ENCODE assay signal across 8 mouse cellular contexts in the genomic region with DNA sequence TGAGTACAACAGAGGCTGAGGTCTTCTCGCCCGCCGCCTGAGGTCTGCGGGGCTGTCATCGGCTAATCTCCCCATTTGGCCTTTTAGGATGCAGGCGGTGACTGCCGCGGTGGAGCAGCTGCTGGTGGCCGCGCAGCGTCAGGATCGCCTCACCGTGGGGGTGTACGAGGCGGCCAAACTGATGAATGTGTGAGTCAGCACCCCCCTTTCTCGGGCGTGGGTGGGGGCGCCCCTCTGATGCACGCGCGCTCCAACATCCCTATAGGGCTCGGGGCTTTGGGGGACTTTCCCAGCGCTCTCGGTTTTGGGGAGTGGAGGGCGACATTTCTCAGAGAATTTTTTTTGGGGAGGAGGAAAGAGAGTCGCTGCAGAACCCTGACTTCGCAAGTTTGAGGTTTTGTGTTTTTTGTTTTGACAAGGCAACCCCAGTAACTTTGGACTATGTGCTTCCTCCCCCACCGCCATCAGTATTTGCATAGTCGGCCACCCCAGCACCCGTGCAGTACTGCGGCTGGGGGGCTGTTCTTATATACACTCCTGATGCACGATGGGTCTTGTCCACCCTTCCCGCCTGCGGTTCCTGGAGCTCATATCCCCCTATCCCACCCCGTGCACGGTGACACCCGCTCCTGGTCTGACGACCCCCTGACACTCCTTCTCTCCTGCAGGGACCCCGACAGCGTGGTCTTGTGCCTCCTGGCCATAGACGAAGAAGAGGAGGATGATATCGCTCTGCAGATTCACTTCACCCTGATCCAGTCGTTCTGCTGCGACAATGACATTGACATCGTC. TPM values are rescaled to one million over a fixed set of nuclear protein-coding genes. Genes with fewer than 3 reads are reported as not detected.
DNase-seq lines count a peak whose midpoint lies in the region; ATAC-seq and TF ChIP-seq lines count a peak whose summit lies in the region.

No protein-coding gene starts in this region.

- 3% methylated on average over 44 of the region's 45 CpGs for WGBS in limb, embryonic 14.5 days
- under 1% methylated on average over 45 of the region's 45 CpGs for WGBS in neural tube, embryonic 11.5 days

- H3K36me3 ChIP-seq in limb, embryonic 14.5 days (ENCODE audit: control insufficient read depth, insufficient read depth, low read length): no peaks in the 10 kb centered on the region
- no peaks in the 10 kb centered on the region for H3K36me3 ChIP-seq in neural tube, embryonic 11.5 days (ENCODE audit: control insufficient read depth, insufficient read depth, low read length)

- H3K4me1 ChIP-seq in embryonic fibroblast, embryonic 13.5 days (ENCODE audit: control insufficient read depth, insufficient read depth, low read length): peaks cover 6% of the 10 kb centered on the region
- H3K4me1 ChIP-seq in limb, embryonic 14.5 days (ENCODE audit: control insufficient read depth, insufficient read depth, low read length): peaks cover 44% of the 10 kb centered on the region
- H3K4me1 ChIP-seq in neural tube, embryonic 11.5 days (ENCODE audit: control insufficient read depth, insufficient read depth, low read length): peaks cover 31% of the 10 kb centered on the region

- H3K27ac ChIP-seq in layer of hippocampus, adult 2 months: peak overlapping the region; percentile 88
- peak overlapping the region; percentile 69 for H3K27ac ChIP-seq in embryonic fibroblast, embryonic 13.5 days (ENCODE audit: insufficient read depth, low read length)
- peak overlapping the region; percentile 15; the same call in 1 of the 2 replicates for H3K27ac ChIP-seq in limb, embryonic 14.5 days (replicated peaks; ENCODE audit: low read depth, low read length)
- no peak overlapping the region for H3K27ac ChIP-seq in neural tube, embryonic 11.5 days (ENCODE audit: low read depth, low read length)

- no peaks in the 10 kb centered on the region for H3K9me3 ChIP-seq in limb, embryonic 14.5 days (ENCODE audit: control insufficient read depth, low read length)
- H3K9me3 ChIP-seq in neural tube, embryonic 11.5 days (ENCODE audit: control insufficient read depth, low read length): no peaks in the 10 kb centered on the region

- peak in 1 of 2 experiments; percentile 60 for DNase-seq in layer of hippocampus, adult 2 months (ENCODE audit: low spot score in 2 of 2)
- no peak for DNase-seq in layer of hippocampus, adult 9-10 months (ENCODE audit: low spot score)
- peak; percentile 78 for DNase-seq in NIH3T3 (ENCODE audit: low read depth)
- peak; percentile 25 for DNase-seq in limb, embryonic 14.5 days (ENCODE audit: low spot score)
- DNase-seq in neural tube, embryonic 11.5 days (ENCODE audit: low spot score): no peak
- DNase-seq in urinary bladder, postnatal 10 days (ENCODE audit: low spot score): no peak

- ATAC-seq in hematopoietic stem cell, adult 5-6 weeks (replicated peaks in 1 of 2; ENCODE audit: insufficient read depth in 1 of 2, low FRiP score in 2 of 2, low TSS enrichment in 1 of 2, low read depth in 1 of 2, poor library complexity in 2 of 2, severe bottlenecking in 2 of 2): peak; percentile 5; a peak in 2 of 4 replicates
- no peak; the same call in 1 of the 2 replicates for ATAC-seq in limb, embryonic 14.5 days (ENCODE audit: low FRiP score, low read depth)
- ATAC-seq in neural tube, embryonic 11.5 days (ENCODE audit: insufficient read depth, low FRiP score, low TSS enrichment): no peak

- no peak for TF ChIP-seq CTCF in layer of hippocampus, adult 2 months (conservative IDR thresholded peaks at IDR 0.05)
- no peak for TF ChIP-seq CTCF in embryonic fibroblast, embryonic 13.5 days (IDR thresholded peaks at IDR 0.05; ENCODE audit: borderline replicate concordance, insufficient read depth, low read length)

- H3K9ac ChIP-seq in limb, embryonic 14.5 days (ENCODE audit: low read depth, low read length, severe bottlenecking): peak overlapping the region; percentile 67
- peak overlapping the region; percentile 44; the same call in 1 of the 2 replicates for H3K9ac ChIP-seq in neural tube, embryonic 11.5 days (ENCODE audit: low read length)

- peak overlapping the region; percentile 69 for H3K4me2 ChIP-seq in limb, embryonic 14.5 days (replicated peaks; ENCODE audit: low read depth, low read length, severe bottlenecking)
- peak overlapping the region; percentile 68 for H3K4me2 ChIP-seq in neural tube, embryonic 11.5 days (ENCODE audit: low read depth)

- H3K27me3 ChIP-seq in limb, embryonic 14.5 days (ENCODE audit: control insufficient read depth, insufficient read depth, low read length): peaks cover 15% of the 10 kb centered on the region; the same call in 1 of the 2 replicates
- H3K27me3 ChIP-seq in neural tube, embryonic 11.5 days (ENCODE audit: control insufficient read depth, insufficient read depth, low read length): peaks cover 54% of the 10 kb centered on the region

- 0 out of 2 replicates have a peak, but pooled peaks have one; percentile 15 for TF ChIP-seq POLR2A in embryonic fibroblast, embryonic 13.5 days (IDR thresholded peaks at IDR 0.05; ENCODE audit: low read depth, low read length)
- TF ChIP-seq POLR2A in limb, embryonic 14.5 days (IDR thresholded peaks at IDR 0.05; ENCODE audit: borderline replicate concordance, extremely low read depth, insufficient read depth, insufficient read length): no peak

- H3K4me3 ChIP-seq in layer of hippocampus, adult 2 months: peak overlapping the region; percentile 65
- H3K4me3 ChIP-seq in embryonic fibroblast, embryonic 13.5 days (ENCODE audit: insufficient read depth, low read length): peak overlapping the region; percentile 73
- H3K4me3 ChIP-seq in limb, embryonic 14.5 days (replicated peaks; ENCODE audit: low read length): peak overlapping the region; percentile 55
- peak overlapping the region; percentile 44 for H3K4me3 ChIP-seq in neural tube, embryonic 11.5 days (ENCODE audit: low read depth, low read length)

RNA-seq across cellular contexts. Expression of a gene that starts 0.7 kb away (rescaled TPM):
- total RNA-seq in layer of hippocampus, adult 2 months (2021): 10 to 100 TPM; 17.0 to 17.5 TPM
- polyA plus RNA-seq in embryonic fibroblast, embryonic 13.5 days (2011; ENCODE audit: insufficient read length, low read depth, missing spikeins): 38.3 and 45.7 TPM in 2 replicates
- 24.2 and 25.4 TPM in 2 replicates for total RNA-seq in hematopoietic stem cell, adult 5-6 weeks (2017)
- polyA plus RNA-seq in limb, embryonic 14.5 days (2012; rRNA removed): 46.2 and 52.2 TPM in 2 replicates
- polyA plus RNA-seq in limb, embryonic 14.5 days (2014; fragmentation: Nextera tagmentation; extraction: Ambion mirVana): 33.8 and 36.6 TPM in 2 replicates
- polyA plus RNA-seq in neural tube, embryonic 11.5 days (2014; fragmentation: Nextera tagmentation; extraction: Ambion mirVana): 7.9 and 8.5 TPM in 2 replicates

RNA-seq across cellular contexts. Expression of a gene that starts 12.5 kb away (rescaled TPM):
- total RNA-seq in layer of hippocampus, adult 2 months (2021): 10 to 100 TPM; 20.8 to 21.9 TPM
- polyA plus RNA-seq in embryonic fibroblast, embryonic 13.5 days (2011; ENCODE audit: insufficient read length, low read depth, missing spikeins): 14.1 and 14.7 TPM in 2 replicates
- total RNA-seq in hematopoietic stem cell, adult 5-6 weeks (2017): 34.0 and 35.9 TPM in 2 replicates
- polyA plus RNA-seq in limb, embryonic 14.5 days (2012; rRNA removed): 75.9 and 77.5 TPM in 2 replicates
- 19.1 and 21.5 TPM in 2 replicates for polyA plus RNA-seq in limb, embryonic 14.5 days (2014; fragmentation: Nextera tagmentation; extraction: Ambion mirVana)
- polyA plus RNA-seq in neural tube, embryonic 11.5 days (2014; fragmentation: Nextera tagmentation; extraction: Ambion mirVana): 23.0 and 27.9 TPM in 2 replicates

RNA-seq across cellular contexts. Expression of a gene that starts 29.8 kb away (rescaled TPM):
- 100 to 1,000 TPM; 134 to 145 TPM for total RNA-seq in layer of hippocampus, adult 2 months (2021)
- 75.8 and 89.2 TPM in 2 replicates for polyA plus RNA-seq in embryonic fibroblast, embryonic 13.5 days (2011; ENCODE audit: insufficient read length, low read depth, missing spikeins)
- total RNA-seq in hematopoietic stem cell, adult 5-6 weeks (2017): 22.3 and 48.7 TPM in 2 replicates
- polyA plus RNA-seq in limb, embryonic 14.5 days (2012; rRNA removed): 187 and 229 TPM in 2 replicates
- polyA plus RNA-seq in limb, embryonic 14.5 days (2014; fragmentation: Nextera tagmentation; extraction: Ambion mirVana): 330 and 335 TPM in 2 replicates
- polyA plus RNA-seq in neural tube, embryonic 11.5 days (2014; fragmentation: Nextera tagmentation; extraction: Ambion mirVana): 312 and 323 TPM in 2 replicates

RNA-seq across cellular contexts. Expression of a gene that starts 58.9 kb away (rescaled TPM):
- total RNA-seq in layer of hippocampus, adult 2 months (2021): under 1 TPM; 0.46 to 0.56 TPM
- not detected in 2 replicates for polyA plus RNA-seq in embryonic fibroblast, embryonic 13.5 days (2011; ENCODE audit: insufficient read length, low read depth, missing spikeins)
- total RNA-seq in hematopoietic stem cell, adult 5-6 weeks (2017): not detected in 2 replicates
- 0.04 TPM in 1 of 2 replicates, not detected in the other for polyA plus RNA-seq in limb, embryonic 14.5 days (2012; rRNA removed)
- 0.10 TPM in 1 of 2 replicates, not detected in the other for polyA plus RNA-seq in limb, embryonic 14.5 days (2014; fragmentation: Nextera tagmentation; extraction: Ambion mirVana)
- 0.08 and 0.11 TPM in 2 replicates for polyA plus RNA-seq in neural tube, embryonic 11.5 days (2014; fragmentation: Nextera tagmentation; extraction: Ambion mirVana)

Comparison
In these comparisons a context has a peak if more than half of its experiments do, and no peak if none do; other contexts are left out.
1. DNase-seq: peak in NIH3T3 (single experiment) and limb, embryonic 14.5 days (single experiment); none in layer of hippocampus, adult 9-10 months (single experiment), neural tube, embryonic 11.5 days (single experiment) and urinary bladder, postnatal 10 days (single experiment).
2. ATAC-seq: peak in hematopoietic stem cell, adult 5-6 weeks (2 of 2); none in limb, embryonic 14.5 days (single experiment) and neural tube, embryonic 11.5 days (single experiment).
3. Peak in every context shown above with its lines, with median percentiles within 50 percentile points of each other: H3K4me3 ChIP-seq.